Comparison of ENCODE assay signal across 8 mouse cellular contexts in the genomic region with DNA sequence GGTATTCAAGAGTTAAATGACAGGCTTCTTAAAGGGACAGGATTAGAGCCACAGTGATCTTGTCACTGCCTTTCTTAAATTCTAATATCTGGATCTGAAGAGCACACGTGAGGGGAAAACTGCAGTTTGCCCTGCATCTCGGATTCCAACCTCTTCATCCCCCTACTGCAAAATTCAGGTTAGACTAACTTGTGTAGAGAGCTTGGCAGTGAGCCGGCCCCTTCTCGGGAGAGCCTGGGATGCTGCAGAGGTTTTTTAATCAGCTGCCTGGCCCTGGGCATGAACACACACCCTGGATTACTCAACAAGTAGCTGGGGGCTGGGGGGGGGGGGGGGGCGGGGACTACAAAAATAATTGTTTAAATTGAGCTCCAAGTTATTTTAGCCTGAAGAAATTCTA.
A peak's percentile ranks its signal among the peaks of the same experiment; 100 is the strongest.
DNase-seq lines count a peak whose midpoint lies in the region; ATAC-seq lines count a peak whose summit lies in the region.

No protein-coding gene starts in this region.

- peak overlapping the region; percentile 33; the same call in 1 of the 2 replicates for H3K9ac ChIP-seq in embryonic facial prominence, embryonic 11.5 days (replicated peaks; ENCODE audit: low read length)

- H3K9me3 ChIP-seq in embryonic facial prominence, embryonic 11.5 days (replicated peaks; ENCODE audit: control insufficient read depth, low read length): no peaks in the 10 kb centered on the region
- no peaks in the 10 kb centered on the region for H3K9me3 ChIP-seq in hindbrain, embryonic 10.5 days

- no peak overlapping the region for H3K4me2 ChIP-seq in embryonic facial prominence, embryonic 11.5 days (ENCODE audit: low read depth, low read length)

- H3K4me3 ChIP-seq in embryonic facial prominence, embryonic 11.5 days (ENCODE audit: low read depth, low read length): no peak overlapping the region
- peak overlapping the region; percentile 37; the same call in 1 of the 2 replicates for H3K4me3 ChIP-seq in hindbrain, embryonic 10.5 days

- no peaks in the 10 kb centered on the region for H3K27me3 ChIP-seq in embryonic facial prominence, embryonic 11.5 days (ENCODE audit: control insufficient read depth, insufficient read depth, low read length)
- no peaks in the 10 kb centered on the region for H3K27me3 ChIP-seq in hindbrain, embryonic 10.5 days (ENCODE audit: insufficient read depth, poor library complexity, severe bottlenecking)

- no peaks in the 10 kb centered on the region for H3K4me1 ChIP-seq in embryonic facial prominence, embryonic 11.5 days (ENCODE audit: control insufficient read depth, insufficient read depth, low read length)
- peaks cover 10% of the 10 kb centered on the region; the same call in 1 of the 2 replicates for H3K4me1 ChIP-seq in hindbrain, embryonic 10.5 days (replicated peaks)

- peak; percentile 95 for DNase-seq in heart, adult 11 months
- no peak for DNase-seq in heart, adult 8-10 months (ENCODE audit: low spot score)
- DNase-seq in embryonic facial prominence, embryonic 11.5 days (ENCODE audit: low spot score): no peak
- DNase-seq in hindbrain, embryonic 10.5 days (ENCODE audit: low spot score): no peak
- DNase-seq in ovary, postnatal 36 days (ENCODE audit: low spot score): no peak
- no peak for DNase-seq in frontal cortex, adult 2 months (ENCODE audit: extremely low spot score in 1 of 2, low spot score in 1 of 2)
- DNase-seq in spleen, postnatal 14 days (ENCODE audit: low spot score in 2 of 2): no peak

- no peaks in the 10 kb centered on the region for H3K36me3 ChIP-seq in embryonic facial prominence, embryonic 11.5 days (replicated peaks; ENCODE audit: control insufficient read depth, insufficient read depth, low read depth, low read length)
- no peaks in the 10 kb centered on the region for H3K36me3 ChIP-seq in hindbrain, embryonic 10.5 days

- no peak overlapping the region for H3K27ac ChIP-seq in embryonic facial prominence, embryonic 11.5 days (replicated peaks; ENCODE audit: low read depth, low read length)
- peak overlapping the region; percentile 93 for H3K27ac ChIP-seq in hindbrain, embryonic 10.5 days

- ATAC-seq in embryonic facial prominence, embryonic 11.5 days (replicated peaks; ENCODE audit: insufficient number of reproducible peaks, low FRiP score, low TSS enrichment, low read depth): peak; percentile 50
- peak; percentile 5; the same call in 1 of the 2 replicates for ATAC-seq in megakaryocyte, adult 5-6 weeks (ENCODE audit: poor library complexity, severe bottlenecking)

- 21% methylated on average over 5 of the region's 5 CpGs for WGBS in embryonic facial prominence, embryonic 11.5 days
- WGBS in hindbrain, embryonic 10.5 days: 28% methylated on average over 5 of the region's 5 CpGs
